Mouse (Mus musculus) neural tube, embryonic 11.5 days (tissue): ENCODE results near the gene Efcc1. TPM values are rescaled to one million over a fixed set of nuclear protein-coding genes. Genes with fewer than 3 reads are reported as not detected.

ENCODE experiments used
- ATAC-seq: fragments of 200-750 bp; cut with Nextera tagmentation; 2 replicates; pipeline ENCODE4 v1.8.0; 2017; ENCODE audit warnings: moderate number of reproducible peaks, mild to moderate bottlenecking, moderate TSS enrichment, moderate library complexity; ENCODE audit not compliant: insufficient read depth, low FRiP score, low TSS enrichment
- DNase-seq: peaks from one replicate; pipeline ENCODE4 v3.0.0-alpha.2; 2015; ENCODE audit warnings: low spot score
- H3K27ac ChIP-seq: fragments of 300-500 bp; sonication (generic); 2 replicates; pipeline ENCODE4 v1.5.1; 2014; ENCODE audit warnings: low read depth, mild to moderate bottlenecking, low read length
- H3K27me3 ChIP-seq: fragments of 300-500 bp; sonication (generic); 2 replicates; pipeline ENCODE4 v1.6.1; 2014; ENCODE audit warnings: mild to moderate bottlenecking, low read length, mixed read lengths; ENCODE audit not compliant: control insufficient read depth, insufficient read depth
- H3K36me3 ChIP-seq: fragments of 300-500 bp; sonication (generic); 2 replicates; pipeline ENCODE4 v1.6.1; 2014; ENCODE audit warnings: mild to moderate bottlenecking, low read length, moderate library complexity, mixed read lengths; ENCODE audit not compliant: control insufficient read depth, insufficient read depth
- H3K4me1 ChIP-seq: fragments of 300-500 bp; sonication (generic); 2 replicates; pipeline ENCODE4 v1.6.1; 2014; ENCODE audit warnings: low read length, mixed read lengths; ENCODE audit not compliant: control insufficient read depth, insufficient read depth
- H3K4me2 ChIP-seq: fragments of 300-500 bp; sonication (generic); 2 replicates; pipeline ENCODE4 v1.6.1; 2014; ENCODE audit warnings: low read depth, mild to moderate bottlenecking, moderate library complexity
- H3K4me3 ChIP-seq: fragments of 300-500 bp; sonication (generic); 2 replicates; pipeline ENCODE4 v1.5.1; 2014; ENCODE audit warnings: low read depth, low read length
- H3K9ac ChIP-seq: fragments of 300-500 bp; sonication (generic); 2 replicates; pipeline ENCODE4 v1.6.1; 2014; ENCODE audit warnings: mild to moderate bottlenecking, low read length
- H3K9me3 ChIP-seq: fragments of 300-500 bp; sonication (generic); 2 replicates; pipeline ENCODE4 v1.6.1; 2016; ENCODE audit warnings: low read length; ENCODE audit not compliant: control insufficient read depth
- WGBS: fragments of 180-500 bp; shearing (Covaris S2); extraction: QIAGEN DNeasy Blood & Tissue Kit; methylation state at CpG from one replicate; pipeline ENCODE4 v1.1.7; 2014; 5-methylcytosine and 5-hydroxymethylcytosine counted together
- polyA plus RNA-seq: library from polyadenylated mRNA; unstranded; fragments of >200 nt; fragmentation: Nextera tagmentation; extraction: Ambion mirVana; gene quantifications from 2 replicates; pipeline ENCODE4 v1.2.1, GENCODE M21; 2014

Gene Efcc1
- polyA plus RNA-seq, 1 experiment from 2014 or later = 6.4 TPM

- Histone ChIP-seq H3K4me1 (peaks cover 14% of the 10 kb centered on the region), H3K27ac (no peak overlapping the region), H3K36me3 (no peaks in the 10 kb centered on the region), H3K9ac (no peak overlapping the region), H3K27me3 (peaks cover 19% of the 10 kb centered on the region), H3K9me3 (no peaks in the 10 kb centered on the region), H3K4me2 (no peak overlapping the region), H3K4me3 (no peak overlapping the region)
- DNase-seq (no peak), ATAC-seq (no peak)
- WGBS = 72% methylated on average over 3 of the region's 3 CpGs
Measured at GRCm38 (mm10) chr6:87728102-87728501, 2.6 kb upstream of the Efcc1 start.

- peaks cover 24% of the 10 kb centered on the region for H3K27me3 ChIP-seq
- ATAC-seq (no peak), DNase-seq (no peak)
- H3K4me2 ChIP-seq = peak overlapping the region; percentile 92
- peak overlapping the region; percentile 81 for H3K9ac ChIP-seq
- peaks cover 14% of the 10 kb centered on the region for H3K4me1 ChIP-seq
- H3K4me3 ChIP-seq = peak overlapping the region; percentile 65
- H3K36me3 ChIP-seq = no peaks in the 10 kb centered on the region
- peak overlapping the region; percentile 44; the same call in 1 of the 2 replicates for H3K27ac ChIP-seq
- 16% methylated on average over 13 of the region's 13 CpGs for WGBS
- H3K9me3 ChIP-seq = no peaks in the 10 kb centered on the region
Measured at GRCm38 (mm10) chr6:87730141-87730540, 528 bp upstream of the Efcc1 start.

GRCm38 (mm10) chr6:87731463-87732095 lies 910 bp downstream of the Efcc1 start:
- peaks cover 24% of the 10 kb centered on the region for H3K27me3 ChIP-seq

GRCm38 (mm10) chr6:87732151-87733011 lies 1.7 kb downstream of the Efcc1 start:
- Histone ChIP-seq H3K27ac (no peak overlapping the region), H3K4me2 (peak overlapping the region; percentile 92), H3K9me3 (no peaks in the 10 kb centered on the region), H3K27me3 (peaks cover 24% of the 10 kb centered on the region), H3K4me1 (peaks cover 14% of the 10 kb centered on the region), H3K9ac (peak overlapping the region; percentile 52), H3K36me3 (no peaks in the 10 kb centered on the region), H3K4me3 (peak overlapping the region; percentile 65)
- no peak for DNase-seq
- no peak for ATAC-seq
- WGBS = 2% methylated on average over 47 of the region's 53 CpGs

More at GRCm38 (mm10) chr6:87731463-87732095, 910 bp downstream of the Efcc1 start:
- ATAC-seq (no peak; the same call in 1 of the 2 replicates), DNase-seq (no peak)
- WGBS = 3% methylated on average over 19 of the region's 19 CpGs
- H3K9me3 ChIP-seq = no peaks in the 10 kb centered on the region
- H3K27ac ChIP-seq = no peak overlapping the region
- peak overlapping the region; percentile 81 for H3K9ac ChIP-seq
- H3K4me2 ChIP-seq = peak overlapping the region; percentile 92
- H3K36me3 ChIP-seq = no peaks in the 10 kb centered on the region
- peaks cover 14% of the 10 kb centered on the region for H3K4me1 ChIP-seq
- peak overlapping the region; percentile 65 for H3K4me3 ChIP-seq

- H3K27me3 ChIP-seq = peaks cover 24% of the 10 kb centered on the region
- WGBS = 28% methylated on average over 14 of the region's 14 CpGs
- H3K27ac ChIP-seq = no peak overlapping the region
- DNase-seq (no peak), ATAC-seq (no peak)
- peak overlapping the region; percentile 65 for H3K4me3 ChIP-seq
- peak overlapping the region; percentile 92 for H3K4me2 ChIP-seq
- H3K4me1 ChIP-seq = peaks cover 20% of the 10 kb centered on the region
- no peak overlapping the region for H3K9ac ChIP-seq
- no peaks in the 10 kb centered on the region for H3K36me3 ChIP-seq
- H3K9me3 ChIP-seq = no peaks in the 10 kb centered on the region
Measured at GRCm38 (mm10) chr6:87733131-87733930, 2.7 kb downstream of the Efcc1 start.

- Histone ChIP-seq H3K4me3 (no peak overlapping the region), H3K36me3 (no peaks in the 10 kb centered on the region), H3K4me1 (peaks cover 21% of the 10 kb centered on the region), H3K9me3 (no peaks in the 10 kb centered on the region), H3K4me2 (no peak overlapping the region), H3K9ac (no peak overlapping the region), H3K27ac (no peak overlapping the region), H3K27me3 (peaks cover 24% of the 10 kb centered on the region)
- WGBS = 60% methylated on average over 5 of the region's 5 CpGs
- ATAC-seq (no peak), DNase-seq (no peak)
Measured at GRCm38 (mm10) chr6:87734136-87734535, 3.5 kb downstream of the Efcc1 start.

- DNase-seq (no peak), ATAC-seq (no peak)
- no peaks in the 10 kb centered on the region for H3K9me3 ChIP-seq
- H3K4me1 ChIP-seq = peaks cover 14% of the 10 kb centered on the region
- no peaks in the 10 kb centered on the region for H3K36me3 ChIP-seq
- no peak overlapping the region for H3K4me3 ChIP-seq
- no peak overlapping the region for H3K27ac ChIP-seq
- 81% methylated on average over 4 of the region's 4 CpGs for WGBS
- no peak overlapping the region for H3K4me2 ChIP-seq
- H3K27me3 ChIP-seq = peaks cover 15% of the 10 kb centered on the region
- no peak overlapping the region for H3K9ac ChIP-seq
Measured at GRCm38 (mm10) chr6:87736923-87737322, 6.3 kb downstream of the Efcc1 start.

- WGBS = 20% methylated on average over 4 of the region's 4 CpGs
- DNase-seq (peak; percentile 68), ATAC-seq (peak; percentile 81)
- H3K9me3 ChIP-seq = no peaks in the 10 kb centered on the region
- H3K27ac ChIP-seq = peak overlapping the region; percentile 65
- no peaks in the 10 kb centered on the region for H3K36me3 ChIP-seq
- H3K27me3 ChIP-seq = peaks cover 5% of the 10 kb centered on the region
- H3K9ac ChIP-seq = peak overlapping the region; percentile 1; the same call in 1 of the 2 replicates
- no peak overlapping the region for H3K4me2 ChIP-seq
- H3K4me3 ChIP-seq = no peak overlapping the region
- peaks cover 6% of the 10 kb centered on the region; the same call in 1 of the 2 replicates for H3K4me1 ChIP-seq
Measured at GRCm38 (mm10) chr6:87737921-87738626, 7.4 kb downstream of the Efcc1 start.
